Mouse (Mus musculus): ENCODE data around the gene Plekho1. TPM values are rescaled to one million over a fixed set of nuclear protein-coding genes. Genes with fewer than 3 reads are reported as not detected.
A peak's percentile ranks its signal among the peaks of the same experiment; 100 is the strongest.
"Not testable (repeated sequence)": the region's sequence is repeated elsewhere in the genome, so short reads cannot be mapped to it uniquely, and the experiment has no call there.

The Plekho1 gene
- 10 to 100 TPM; 71.6 to 84.8 TPM for total RNA-seq (2021)

DNA sequence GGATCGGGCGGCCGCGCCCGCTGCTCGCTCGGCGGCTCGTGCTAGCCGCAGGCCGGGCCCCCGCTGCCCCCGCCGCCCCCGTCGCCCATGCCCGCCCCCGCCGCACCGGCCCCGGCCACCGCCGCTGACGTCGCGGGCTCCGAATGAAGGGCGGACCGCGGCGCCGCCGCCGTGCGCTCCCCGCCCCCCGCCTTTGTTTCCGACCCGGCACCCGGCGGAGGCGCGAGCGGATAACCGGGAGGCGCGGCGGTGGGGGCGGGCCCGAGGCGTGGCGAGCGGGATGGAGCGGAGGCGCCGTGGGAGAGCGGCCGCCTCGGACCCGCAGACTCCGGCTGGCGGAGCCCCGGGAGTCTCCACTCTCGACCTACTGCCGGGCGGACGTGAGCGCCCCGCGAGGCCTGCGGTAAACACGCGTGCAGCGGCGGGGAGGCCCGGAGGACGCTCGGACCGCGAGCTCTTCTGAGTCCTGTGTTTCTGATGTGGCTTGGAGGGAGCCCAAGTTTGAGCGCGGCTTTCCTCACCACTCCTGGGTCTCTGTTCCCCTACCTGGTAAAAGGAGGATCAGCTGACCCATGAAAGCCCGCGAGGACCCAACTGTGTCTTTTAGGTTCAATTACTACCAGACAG lies at the start of gene Plekho1:
TSS of gene Plekho1 (minus strand) at position 200 of the 627 bp plus-strand sequence.
- peak; percentile 73 to 74 for DNase-seq (ENCODE audit: low spot score in 2 of 2)

DNA sequence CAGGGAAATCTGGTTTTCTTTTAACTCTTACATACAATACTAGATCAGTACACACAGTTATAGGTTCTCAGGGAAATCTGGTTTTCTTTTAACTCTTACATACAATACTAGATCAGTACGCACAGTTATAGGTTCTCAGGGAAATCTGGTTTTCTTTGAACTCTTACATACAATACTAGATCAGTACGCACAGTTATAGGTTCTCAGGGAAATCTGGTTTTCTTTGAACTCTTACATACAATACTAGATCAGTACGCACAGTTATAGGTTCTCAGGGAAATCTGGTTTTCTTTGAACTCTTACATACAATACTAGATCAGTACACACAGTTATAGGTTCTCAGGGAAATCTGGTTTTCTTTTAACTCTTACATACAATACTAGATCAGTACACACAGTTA lies 48.8 kb upstream of the Plekho1 start:
- intact Hi-C loops (cut with DNase I), result loop anchor here (5.0 kb wide), 1 partner anchor 47 kb away; the partner anchor contains the start of gene Plekho1

More for the DNA sequence above, at the start of gene Plekho1:
- intact Hi-C loops (cut with DNase I), result loop anchor here (5.0 kb wide), 1 partner anchor 46 kb away; no protein-coding TSS in a partner anchor

DNA sequence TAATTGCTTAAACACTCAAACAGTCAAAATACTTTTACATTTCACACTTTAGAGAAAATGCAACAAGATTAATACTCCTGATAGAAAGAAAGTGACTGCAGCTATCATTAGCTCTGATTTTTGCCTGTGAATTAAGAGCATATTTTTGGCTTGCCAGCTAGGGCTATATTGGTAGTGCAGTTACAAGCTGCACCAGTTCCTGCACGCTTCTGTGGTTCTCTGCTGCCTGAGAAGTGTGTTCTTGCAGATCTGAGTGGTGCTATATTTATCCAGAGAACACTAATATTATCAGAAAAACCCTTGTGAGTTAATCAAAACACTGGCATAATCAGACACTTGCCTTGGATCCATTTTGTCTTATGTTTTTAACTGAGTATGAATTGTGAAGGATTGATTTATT lies 47.3 kb upstream of the Plekho1 start:
- no peak for DNase-seq (ENCODE audit: low spot score in 2 of 2)
- intact Hi-C loops (cut with DNase I), result loop anchor here (5.0 kb wide), 1 partner anchor 46 kb away; the partner anchor contains the start of gene Plekho1

More for the DNA sequence above, 48.8 kb upstream of the Plekho1 start:
- not testable (repeated sequence) for DNase-seq (ENCODE audit: low spot score in 2 of 2)

DNA sequence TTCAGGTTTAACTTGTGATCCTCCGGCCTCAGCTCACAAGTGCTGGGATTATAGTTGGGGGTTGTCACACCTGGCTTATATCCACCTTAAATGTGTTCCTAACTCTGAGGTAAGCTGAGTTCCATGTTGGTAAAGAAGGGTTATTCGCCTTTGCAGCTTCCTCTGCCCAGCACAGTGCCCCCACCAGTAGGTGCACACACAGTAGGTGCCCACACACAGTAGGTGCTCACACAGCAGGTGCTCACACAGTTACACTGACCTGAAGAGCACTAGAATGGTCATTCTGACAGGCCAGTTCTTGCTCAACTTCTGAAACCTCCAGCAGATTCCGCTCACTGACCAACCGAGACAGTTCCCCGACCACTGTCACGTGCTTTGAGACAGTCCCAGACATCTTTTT lies 45.3 kb upstream of the Plekho1 start:
- intact Hi-C loops (cut with DNase I), result loop anchor here (5.0 kb wide), 1 partner anchor 44 kb away; the partner anchor contains the start of gene Plekho1
- no peak for DNase-seq (ENCODE audit: low spot score in 2 of 2)

DNA sequence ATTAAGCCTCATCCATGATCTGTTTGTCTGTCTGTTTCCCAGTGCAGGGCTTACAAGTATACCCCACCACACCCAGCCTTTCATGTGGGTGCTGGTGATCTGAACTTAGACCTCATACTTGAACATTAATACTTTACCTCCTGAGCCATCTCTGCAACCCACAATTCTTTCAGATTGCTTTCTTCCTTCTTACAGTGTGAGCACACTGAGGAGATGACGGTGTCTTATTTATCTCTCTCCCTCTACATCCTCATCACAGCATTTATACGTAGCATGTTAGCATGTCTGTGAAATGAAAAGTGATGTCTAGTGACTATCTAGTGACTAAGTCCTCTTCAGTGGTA lies 44.8 kb upstream of the Plekho1 start:
- DNase-seq (ENCODE audit: low spot score in 2 of 2), result no peak
- intact Hi-C loops (cut with DNase I), result loop anchor here (5.0 kb wide), 1 partner anchor 43 kb away; the partner anchor contains the start of gene Plekho1

DNA sequence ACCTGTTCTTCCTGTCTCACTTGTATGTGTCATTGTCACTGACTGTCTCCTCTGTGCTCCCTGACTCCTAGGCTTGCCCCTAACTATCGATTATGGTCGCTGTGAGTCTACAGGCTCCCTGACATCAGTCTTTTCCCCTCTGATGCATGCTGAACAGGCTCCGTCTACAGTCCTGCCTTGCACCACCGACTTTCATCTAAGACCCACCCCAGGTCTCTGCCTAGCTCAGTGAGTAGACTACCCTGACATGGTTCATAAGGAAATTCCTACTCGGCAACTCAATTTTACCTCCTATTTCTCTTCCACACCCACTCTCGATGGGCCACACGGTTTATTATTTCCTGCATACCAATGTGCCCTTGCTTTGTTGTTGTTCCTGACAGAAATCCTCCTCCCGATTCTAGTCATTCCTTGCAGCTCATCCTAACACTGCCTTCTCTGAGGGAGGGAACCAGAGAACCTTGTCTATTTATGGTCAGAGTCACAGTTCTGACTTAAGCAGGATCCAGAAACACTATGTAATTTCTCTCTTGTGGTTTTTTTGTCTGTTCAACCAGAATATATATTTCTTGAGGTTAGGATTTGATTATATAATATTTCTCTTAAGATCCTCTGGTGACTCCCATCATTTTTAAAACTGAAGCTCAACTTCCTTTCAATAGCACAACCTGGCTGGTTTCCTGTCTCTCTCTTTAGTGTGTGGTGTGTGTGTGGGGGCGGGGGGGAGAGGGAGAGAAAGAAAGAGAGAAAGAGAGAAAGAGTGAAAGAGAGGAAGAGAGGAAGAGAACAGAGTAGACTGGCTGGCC lies 44.3 kb upstream of the Plekho1 start:
- intact Hi-C loops (cut with DNase I), result loop anchor here (5.0 kb wide), 1 partner anchor 43 kb away; the partner anchor contains the start of gene Plekho1
- DNase-seq (ENCODE audit: low spot score in 2 of 2), result peak; percentile 18 to 74

DNA sequence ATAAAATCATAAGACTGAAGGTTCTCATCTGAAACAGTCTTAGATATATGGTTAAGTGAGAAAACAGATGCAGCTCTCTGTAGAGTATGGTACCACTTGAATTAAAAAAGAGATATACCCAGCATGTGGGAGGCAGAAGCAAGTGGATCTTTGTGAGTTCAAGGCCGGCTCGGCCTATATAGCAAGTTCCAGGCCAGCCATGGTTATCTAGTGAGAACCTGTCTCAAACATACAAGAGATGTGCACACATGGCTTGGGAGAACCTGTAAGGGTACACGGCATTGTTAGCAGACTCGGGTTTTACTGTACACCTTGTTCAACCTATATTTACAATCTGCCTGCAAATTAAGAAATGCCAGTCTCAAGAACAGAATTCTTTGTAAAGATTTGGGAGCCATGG lies 43.0 kb upstream of the Plekho1 start:
- no peak for DNase-seq (ENCODE audit: low spot score in 2 of 2)
- intact Hi-C loops (cut with DNase I), result no loop called here

DNA sequence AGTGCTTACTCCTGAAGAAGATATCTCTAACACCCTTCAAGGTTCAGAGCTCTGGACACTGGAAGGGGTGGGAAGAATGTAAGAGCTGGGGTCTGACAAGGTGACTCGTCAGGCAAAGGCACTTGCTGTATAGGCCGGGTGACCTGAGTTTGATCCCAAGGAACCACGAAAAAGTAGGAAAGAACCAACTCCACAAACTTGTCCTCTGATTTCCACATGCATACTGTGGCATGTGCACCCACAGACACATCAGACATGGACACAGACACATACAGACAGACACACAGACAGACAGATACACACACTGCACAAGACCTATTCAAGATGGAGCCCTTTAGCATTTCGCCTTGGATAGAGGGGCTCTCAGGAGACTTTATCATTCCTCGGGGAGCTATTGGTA lies 42.4 kb upstream of the Plekho1 start:
- no peak for DNase-seq (ENCODE audit: low spot score in 2 of 2)
- intact Hi-C loops (cut with DNase I), result no loop called here

DNA sequence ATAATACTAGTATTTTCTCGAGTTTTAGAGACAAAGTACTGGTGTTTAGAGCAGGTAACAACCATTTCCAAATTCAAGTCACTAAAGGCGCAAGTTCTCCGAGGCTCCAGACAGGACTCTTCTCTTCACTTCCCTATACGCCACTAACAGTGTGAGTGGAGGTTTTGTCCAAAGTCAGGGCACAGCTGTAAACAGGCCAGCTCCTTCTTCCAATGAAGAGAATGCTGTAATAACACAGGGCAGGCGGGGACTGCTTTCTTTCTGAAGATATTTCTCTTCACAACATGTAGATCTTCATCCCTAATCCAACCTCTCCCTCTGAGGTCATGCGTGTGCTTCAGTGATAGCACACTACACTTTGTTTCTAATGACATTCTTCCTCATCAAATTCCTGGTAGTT lies 41.0 kb upstream of the Plekho1 start:
- intact Hi-C loops (cut with DNase I), result no loop called here
- no peak for DNase-seq (ENCODE audit: low spot score in 2 of 2)

DNA sequence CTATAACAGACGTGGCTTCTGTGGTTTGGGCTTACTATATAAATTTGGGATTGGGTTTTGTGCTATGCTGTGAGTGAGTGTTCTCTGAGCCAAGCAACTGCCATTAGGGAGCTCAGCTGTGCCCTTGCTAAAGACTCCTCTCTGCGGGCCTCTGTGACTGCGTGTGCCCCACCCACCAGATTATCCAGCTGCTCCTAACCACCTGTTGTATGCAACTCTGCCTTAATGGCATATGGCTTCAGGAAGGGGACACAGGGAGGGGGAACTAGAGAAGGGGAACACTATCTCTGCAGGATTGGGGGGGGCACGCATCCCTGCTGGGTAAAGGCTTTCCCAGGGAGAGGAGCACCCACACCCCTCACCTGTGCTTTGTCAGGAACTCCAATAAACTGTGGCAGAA lies 37.2 kb upstream of the Plekho1 start:
- DNase-seq (ENCODE audit: low spot score in 2 of 2), result no peak
- intact Hi-C loops (cut with DNase I), result no loop called here

DNA sequence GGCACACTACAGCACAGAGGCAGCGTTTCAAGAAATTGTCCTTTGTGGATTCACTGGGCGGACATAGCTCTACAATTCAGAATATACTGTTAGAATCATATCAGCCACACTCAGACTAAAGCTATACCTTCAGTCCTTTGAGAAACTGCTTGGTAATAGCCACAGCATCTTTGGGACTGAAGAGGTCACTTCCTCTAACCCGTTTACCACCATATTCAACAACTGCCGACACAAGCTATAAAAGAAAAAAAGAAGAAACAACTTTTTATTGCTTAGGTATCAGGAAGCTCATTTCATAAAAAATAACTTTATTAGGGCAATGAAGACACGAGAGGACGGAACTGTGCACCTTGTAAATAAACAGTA lies 36.8 kb upstream of the Plekho1 start:
- intact Hi-C loops (cut with DNase I), result no loop called here
- no peak for DNase-seq (ENCODE audit: low spot score in 2 of 2)

DNA sequence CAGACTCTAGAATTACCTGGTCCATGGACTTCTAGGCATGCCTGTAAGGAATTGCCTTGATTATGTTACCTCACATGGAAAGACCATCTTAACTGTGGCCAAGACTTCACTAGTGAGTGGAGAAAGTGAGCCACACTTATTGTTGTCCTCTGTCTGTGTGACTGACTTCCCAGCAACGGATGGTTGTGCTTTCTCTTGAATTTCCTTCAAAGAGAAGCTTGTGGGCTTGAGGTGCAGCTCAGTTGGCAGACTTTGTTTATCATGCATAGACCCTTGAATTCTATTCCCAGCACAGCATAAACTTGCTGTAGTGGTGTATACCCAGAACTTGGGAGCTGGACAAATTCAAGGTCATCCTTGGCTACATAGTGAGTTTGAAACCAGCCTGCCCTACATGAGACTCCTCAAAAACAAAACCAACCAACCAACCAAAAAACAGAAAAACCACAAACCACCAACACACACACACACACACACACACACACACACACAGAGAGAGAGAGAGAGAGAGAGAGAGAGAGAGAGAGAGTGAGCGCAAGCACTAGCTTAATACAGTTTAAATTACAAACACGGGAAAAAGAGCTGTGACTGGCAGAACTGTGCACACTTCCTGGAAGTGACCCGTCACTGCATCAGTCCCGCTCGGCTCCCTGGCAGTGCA lies 36.3 kb upstream of the Plekho1 start:
- intact Hi-C loops (cut with DNase I), result no loop called here

DNA sequence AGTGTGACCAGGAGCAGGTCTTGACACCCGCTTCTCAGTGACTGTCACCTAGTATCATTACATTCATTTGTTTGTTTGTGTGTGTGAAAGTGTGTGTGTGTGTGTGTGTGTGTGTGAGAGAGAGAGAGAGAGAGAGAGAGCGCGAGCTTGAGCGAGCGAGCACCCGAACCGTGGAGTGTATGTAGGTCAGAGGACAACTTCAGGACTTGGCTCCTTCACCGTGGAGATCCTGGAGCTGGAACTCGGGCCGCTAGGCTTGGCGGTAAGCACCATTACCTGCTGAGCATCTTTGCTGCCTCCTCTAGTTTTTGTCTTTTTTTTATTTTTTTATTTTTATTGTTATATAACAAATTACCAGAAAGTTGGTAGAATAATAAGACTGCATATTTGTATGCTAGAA lies 34.0 kb upstream of the Plekho1 start:
- no peak for DNase-seq (ENCODE audit: low spot score in 2 of 2)
- intact Hi-C loops (cut with DNase I), result no loop called here

More for the DNA sequence above, 36.3 kb upstream of the Plekho1 start:
- DNase-seq (ENCODE audit: low spot score in 2 of 2), result no peak

DNA sequence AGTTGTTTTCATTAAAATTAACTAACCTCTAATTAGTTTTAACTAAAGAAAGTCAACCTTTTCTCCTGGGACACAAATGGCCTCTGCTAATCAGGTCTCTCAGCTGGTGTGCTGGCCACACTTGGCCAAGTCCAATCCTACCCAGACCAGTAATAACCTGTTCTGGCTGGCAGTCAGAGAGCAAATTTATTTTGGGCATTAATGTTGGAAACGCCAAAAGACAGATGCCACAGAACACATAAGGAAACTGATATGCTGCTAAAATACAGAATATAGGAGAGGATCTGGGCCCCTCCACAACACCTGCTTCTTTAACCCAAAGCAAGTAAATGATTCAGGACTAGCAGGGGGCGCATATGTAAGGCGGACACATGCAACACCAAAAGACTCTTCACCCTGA lies 33.5 kb upstream of the Plekho1 start:
- no peak for DNase-seq (ENCODE audit: low spot score in 2 of 2)
- intact Hi-C loops (cut with DNase I), result no loop called here

DNA sequence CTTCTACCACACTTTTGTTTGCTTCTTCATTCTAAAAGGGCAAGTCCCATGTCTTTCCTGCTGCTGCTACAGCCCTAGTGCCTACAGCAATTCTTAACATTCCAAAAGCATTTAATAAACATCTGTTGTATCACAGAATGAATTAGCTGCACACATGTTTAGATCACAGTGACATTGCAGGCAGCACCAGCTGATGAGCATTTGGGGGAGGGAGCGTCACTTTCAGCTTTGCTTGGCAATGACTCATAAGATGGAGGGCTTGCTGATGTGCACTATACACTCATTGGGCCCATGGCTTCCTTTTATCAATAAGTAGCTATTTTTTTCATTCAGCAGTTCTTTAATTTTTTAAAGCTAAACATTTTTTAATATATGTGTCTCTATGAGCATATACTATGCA lies 32.1 kb upstream of the Plekho1 start:
- intact Hi-C loops (cut with DNase I), result no loop called here
- DNase-seq (ENCODE audit: low spot score in 2 of 2), result no peak

DNA sequence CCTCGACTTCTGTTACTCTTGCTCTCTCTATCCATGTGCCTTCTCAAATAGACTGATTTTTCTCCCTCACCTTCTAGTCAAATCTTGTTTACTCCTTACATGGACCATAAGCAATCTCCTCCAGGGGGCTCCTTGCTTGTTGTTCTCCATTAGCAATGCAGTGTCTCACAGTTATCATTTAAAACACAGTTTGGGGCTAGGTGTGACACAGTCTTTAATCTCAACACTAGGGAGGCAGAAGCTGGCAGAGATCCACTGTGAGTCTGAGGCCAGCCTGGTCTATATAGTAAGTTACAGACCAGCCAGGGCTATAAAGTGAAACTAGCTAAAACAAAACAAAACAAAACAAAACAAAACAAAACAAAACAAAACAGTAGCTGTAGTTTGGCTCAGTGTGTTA lies 31.3 kb upstream of the Plekho1 start:
- intact Hi-C loops (cut with DNase I), result no loop called here
- DNase-seq (ENCODE audit: low spot score in 2 of 2), result no peak

DNA sequence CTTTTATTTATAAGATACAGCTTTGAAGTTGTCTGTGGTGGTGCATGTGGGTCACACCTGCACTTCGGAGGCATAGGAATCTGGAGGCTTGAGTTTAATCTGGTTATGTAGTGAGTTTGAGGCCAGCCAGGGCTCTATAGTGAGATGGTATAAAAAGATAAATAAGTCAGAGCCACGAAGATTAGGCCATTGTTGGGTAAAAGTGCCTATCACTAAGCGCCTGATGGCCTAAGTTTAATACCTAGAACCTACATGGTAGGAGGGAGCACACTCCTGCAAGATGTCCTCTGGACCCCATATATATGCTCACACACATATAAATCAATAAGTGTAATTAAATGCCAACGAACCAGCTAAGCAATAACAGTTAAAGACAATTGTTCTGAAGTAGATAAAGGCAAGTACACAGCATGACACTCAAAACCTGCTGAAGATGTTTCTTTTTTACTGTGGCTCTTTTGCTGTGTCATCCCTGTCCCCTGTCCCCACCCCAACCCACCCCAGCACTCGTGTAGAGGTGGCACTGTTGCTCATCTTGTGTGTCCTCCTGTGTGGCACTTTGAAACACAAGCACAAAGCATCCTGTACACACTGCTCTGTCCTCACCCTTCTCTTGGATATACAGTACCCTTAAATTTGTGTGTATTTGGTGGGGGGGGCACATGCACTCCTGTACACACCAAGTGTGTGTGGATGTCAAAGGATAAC lies 25.8 kb upstream of the Plekho1 start:
- no peak for DNase-seq (ENCODE audit: low spot score in 2 of 2)
- intact Hi-C loops (cut with DNase I), result no loop called here

DNA sequence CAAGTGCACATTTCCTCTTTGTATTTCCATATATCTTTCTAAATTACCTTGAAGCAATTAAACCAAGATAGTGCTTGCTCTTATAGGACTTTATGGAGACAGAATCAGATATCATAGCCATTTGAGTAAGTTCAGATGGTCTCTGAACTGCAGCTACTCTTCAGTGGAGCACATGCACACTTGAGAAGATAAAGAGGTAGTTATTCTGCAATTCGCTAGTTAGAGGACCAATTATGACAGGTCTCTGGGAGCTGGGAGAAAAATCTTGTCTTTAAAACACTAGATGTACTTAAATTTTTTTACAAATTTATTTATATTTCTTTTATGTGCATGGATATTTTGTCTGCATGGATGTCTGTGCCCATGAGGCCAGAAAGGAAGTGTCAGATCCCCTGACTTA lies 24.9 kb upstream of the Plekho1 start:
- DNase-seq (ENCODE audit: low spot score in 2 of 2), result no peak
- intact Hi-C loops (cut with DNase I), result no loop called here

DNA sequence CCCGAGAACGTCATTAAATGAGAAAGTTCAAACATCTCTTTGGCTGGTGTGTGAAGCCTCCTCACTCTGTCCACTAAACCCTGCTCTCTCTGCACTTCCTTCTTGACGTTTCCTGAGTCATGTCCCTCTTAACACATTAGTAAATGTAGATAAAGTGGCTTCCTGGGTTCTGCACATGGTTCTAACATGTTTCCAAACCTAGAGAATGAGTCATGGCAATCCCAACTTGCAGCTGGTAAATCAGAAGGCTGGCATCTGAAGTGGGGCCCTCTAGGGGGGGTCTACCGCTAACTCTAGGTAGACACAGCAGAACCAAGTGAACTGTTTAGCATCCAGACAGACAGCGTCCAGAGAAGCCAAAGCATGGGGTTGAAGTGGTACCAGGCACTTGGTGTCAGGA lies 21.7 kb upstream of the Plekho1 start:
- intact Hi-C loops (cut with DNase I), result no loop called here

More for the DNA sequence above, 21.7 kb upstream of the Plekho1 start:
- no peak for DNase-seq (ENCODE audit: low spot score in 2 of 2)

Measured in left cerebral cortex, postnatal 25 days (tissue).